Mouse (Mus musculus): ENCODE data around the gene Cnp. TPM values are rescaled to one million over a fixed set of nuclear protein-coding genes. Genes with fewer than 3 reads are reported as not detected.

Gene Cnp
- polyA plus RNA-seq, 1 experiment from 2014 or later, result 15.3 TPM

Other genes with a start within 250 kb of the Cnp start
- gene Gast, start 240.5 kb upstream of the Cnp start, polyA plus RNA-seq (2016; fragmentation: Nextera tagmentation; extraction: Ambion mirVana), result not detected in 2 replicates
- gene Hap1, start 218.8 kb upstream of the Cnp start, polyA plus RNA-seq (2016; fragmentation: Nextera tagmentation; extraction: Ambion mirVana), result 46.7 and 47.5 TPM in 2 replicates
- 27.2 and 29.1 TPM in 2 replicates for gene Jup, start 177.1 kb upstream of the Cnp start, polyA plus RNA-seq (2016; fragmentation: Nextera tagmentation; extraction: Ambion mirVana)
- 18.7 and 20.5 TPM in 2 replicates for gene P3h4, start 160.1 kb upstream of the Cnp start, polyA plus RNA-seq (2016; fragmentation: Nextera tagmentation; extraction: Ambion mirVana)
- gene Fkbp10, start 159.2 kb upstream of the Cnp start, polyA plus RNA-seq (2016; fragmentation: Nextera tagmentation; extraction: Ambion mirVana), result 37.5 and 37.6 TPM in 2 replicates
- gene Nt5c3b, start 133.1 kb upstream of the Cnp start, polyA plus RNA-seq (2016; fragmentation: Nextera tagmentation; extraction: Ambion mirVana), result 122 and 125 TPM in 2 replicates
- 0.51 and 0.76 TPM in 2 replicates for gene Klhl10, start 133.0 kb upstream of the Cnp start, polyA plus RNA-seq (2016; fragmentation: Nextera tagmentation; extraction: Ambion mirVana)
- gene Klhl11, start 102.2 kb upstream of the Cnp start, polyA plus RNA-seq (2016; fragmentation: Nextera tagmentation; extraction: Ambion mirVana), result 8.2 and 10.0 TPM in 2 replicates
- 287 and 294 TPM in 2 replicates for gene Acly, start 46.9 kb upstream of the Cnp start, polyA plus RNA-seq (2016; fragmentation: Nextera tagmentation; extraction: Ambion mirVana)
- gene Ttc25, start 29.3 kb upstream of the Cnp start, polyA plus RNA-seq (2016; fragmentation: Nextera tagmentation; extraction: Ambion mirVana), result 1.4 and 1.5 TPM in 2 replicates
- gene Nkiras2, start 44.3 kb downstream of the Cnp start, polyA plus RNA-seq (2016; fragmentation: Nextera tagmentation; extraction: Ambion mirVana), result 83.1 and 91.8 TPM in 2 replicates
- 286 and 289 TPM in 2 replicates for gene Dnajc7, start 45.3 kb downstream of the Cnp start, polyA plus RNA-seq (2016; fragmentation: Nextera tagmentation; extraction: Ambion mirVana)
- gene Zfp385c, start 117.6 kb downstream of the Cnp start, polyA plus RNA-seq (2016; fragmentation: Nextera tagmentation; extraction: Ambion mirVana), result 0.28 and 0.41 TPM in 2 replicates
- gene Dhx58, start 129.4 kb downstream of the Cnp start, polyA plus RNA-seq (2016; fragmentation: Nextera tagmentation; extraction: Ambion mirVana), result 3.1 and 3.8 TPM in 2 replicates
- 76.3 and 78.5 TPM in 2 replicates for gene Kat2a, start 137.6 kb downstream of the Cnp start, polyA plus RNA-seq (2016; fragmentation: Nextera tagmentation; extraction: Ambion mirVana)
- 0.24 and 0.30 TPM in 2 replicates for gene Hspb9, start 138.9 kb downstream of the Cnp start, polyA plus RNA-seq (2016; fragmentation: Nextera tagmentation; extraction: Ambion mirVana)
- gene Rab5c, start 163.3 kb downstream of the Cnp start, polyA plus RNA-seq (2016; fragmentation: Nextera tagmentation; extraction: Ambion mirVana), result 13.2 and 14.9 TPM in 2 replicates
- gene Kcnh4, start 185.0 kb downstream of the Cnp start, polyA plus RNA-seq (2016; fragmentation: Nextera tagmentation; extraction: Ambion mirVana), result 0.62 and 0.78 TPM in 2 replicates
- gene Hcrt, start 188.0 kb downstream of the Cnp start, polyA plus RNA-seq (2016; fragmentation: Nextera tagmentation; extraction: Ambion mirVana), result not detected in 2 replicates
- 2.8 and 3.0 TPM in 2 replicates for gene Ghdc, start 196.1 kb downstream of the Cnp start, polyA plus RNA-seq (2016; fragmentation: Nextera tagmentation; extraction: Ambion mirVana)

Measured in forebrain, embryonic 10.5 days (tissue).